Mouse (Mus musculus) kidney, adult 2 months (tissue): Measurements from ENCODE around the gene E130114P18Rik.

Experiments used
- CTCF ChIP-seq: fragments of 200-500 bp; conservative IDR thresholded peaks from 2 replicates; pipeline ENCODE4 v1.5.1; 2011; ENCODE audit warnings: low read depth, mild to moderate bottlenecking, control low read depth, low read length, moderate library complexity, mixed read lengths; ENCODE audit not compliant: insufficient read depth, insufficient read length
- POLR2A ChIP-seq: fragments of 200-500 bp; IDR thresholded peaks from one replicate; pipeline ENCODE4 v1.6.1; 2011; ENCODE audit warnings: low read depth, low read length, control low read depth

GRCm38 (mm10) chr4:97810348-97810939, 32.6 kb upstream of the E130114P18Rik start:
- no peak for TF ChIP-seq POLR2A
- TF ChIP-seq CTCF: no peak
